Mouse (Mus musculus) heart, postnatal 0 days (tissue): Measurements from ENCODE around the gene Tbc1d23.

ENCODE experiments used
- CTCF ChIP-seq: IDR thresholded peaks from 2 replicates; pipeline ENCODE4 v1.5.1; 2016; ENCODE audit warnings: antibody characterized with exemption, control low read depth, low read depth
- EP300 ChIP-seq: IDR thresholded peaks from 2 replicates; pipeline ENCODE4 v1.6.1; 2016; ENCODE audit warnings: antibody characterized with exemption, low read depth

DNA sequence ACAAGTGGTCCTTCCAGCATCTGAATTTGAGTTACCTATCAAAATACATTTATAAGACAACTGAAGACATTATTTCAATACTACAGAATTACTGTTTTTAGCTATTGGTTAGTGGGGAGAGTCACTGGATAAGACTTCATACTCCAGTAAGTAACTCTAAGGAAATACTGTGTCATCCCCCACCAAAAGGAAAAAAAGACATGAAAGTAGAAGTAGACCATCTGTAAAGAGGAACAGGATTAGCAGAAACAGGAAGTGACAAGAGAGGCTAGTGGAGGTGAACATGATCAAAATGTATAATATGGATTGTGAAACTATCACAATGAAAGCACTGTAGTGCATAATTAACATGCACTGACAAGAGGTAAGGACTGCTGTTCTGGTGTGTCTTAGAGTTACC, 15.3 kb downstream of the Tbc1d23 start:
- TF ChIP-seq EP300 = no peak
- TF ChIP-seq CTCF = no peak
